Mouse (Mus musculus): ENCODE results near the gene Bckdha. TPM values are rescaled to one million over a fixed set of nuclear protein-coding genes. Genes with fewer than 3 reads are reported as not detected.

Gene Bckdha
- total and polyA plus RNA-seq, 3 experiments, result 27.0 to 33.1 TPM; not detected in 1

GRCm38 (mm10) chr7:25624851-25625250 lies 33.9 kb downstream of the Bckdha start:
- no peak overlapping the region for H3K27ac ChIP-seq (ENCODE audit: control insufficient read depth, low read depth, low read length)
- peaks cover 0 to 18% of the 10 kb centered on the region in 2 experiments; a peak in 3 of 4 replicates for H3K4me1 ChIP-seq (ENCODE audit: control insufficient read depth in 1 of 2, insufficient read depth in 2 of 2, low read length in 2 of 2)
- no peak for DNase-seq (ENCODE audit: low read depth, low spot score)
- no peaks in the 10 kb centered on the region for H3K27me3 ChIP-seq (ENCODE audit: control insufficient read depth in 1 of 2, insufficient read depth in 2 of 2, low read length in 2 of 2)
- H3K4me3 ChIP-seq (ENCODE audit: control insufficient read depth in 1 of 2, insufficient read depth in 1 of 2, low read depth in 2 of 2, low read length in 2 of 2), result no peak overlapping the region
- H3K9me3 ChIP-seq (replicated peaks; ENCODE audit: insufficient read depth, low read length), result no peaks in the 10 kb centered on the region
- H3K79me2 ChIP-seq (ENCODE audit: control insufficient read depth, insufficient read depth, low read length, poor library complexity), result no peaks in the 10 kb centered on the region; the same call in 1 of the 2 replicates
- TF ChIP-seq NRF1 (IDR thresholded peaks at IDR 0.05; ENCODE audit: insufficient read depth, low read depth, low read length, poor library complexity, severe bottlenecking) (no peak), CHD2 (IDR thresholded peaks at IDR 0.05; ENCODE audit: low read length) (no peak), POLR2AphosphoS2 (IDR thresholded peaks at IDR 0.05; ENCODE audit: low read length) (no peak), CTCF (IDR thresholded peaks at IDR 0.05 in 2 of 3, conservative IDR thresholded peaks at IDR 0.05 in 1 of 3; ENCODE audit: control insufficient read depth in 1 of 3, insufficient read depth in 1 of 3, low read depth in 2 of 3, low read length in 3 of 3, poor library complexity in 1 of 3, severe bottlenecking in 1 of 3) (no peak), TCF12 (IDR thresholded peaks at IDR 0.05; ENCODE audit: low read depth, low read length) (no peak), E2F4 (IDR thresholded peaks at IDR 0.05; ENCODE audit: borderline replicate concordance, low read depth, low read length) (no peak), ZC3H11A (IDR thresholded peaks at IDR 0.05; ENCODE audit: low read depth, low read length) (no peak), MEF2A (IDR thresholded peaks at IDR 0.05; ENCODE audit: extremely low read depth, insufficient replicate concordance, low read depth, low read length, poor library complexity, severe bottlenecking) (no peak), MAFK (IDR thresholded peaks at IDR 0.05; ENCODE audit: borderline replicate concordance, low read depth, low read length) (no peak), UBTF (IDR thresholded peaks at IDR 0.05; ENCODE audit: borderline replicate concordance, insufficient read depth, low read depth, low read length) (no peak), GABPA (IDR thresholded peaks at IDR 0.05; ENCODE audit: low read depth, low read length) (no peak)
- H3K9ac ChIP-seq (ENCODE audit: control insufficient read depth, low read depth, low read length, poor library complexity, severe bottlenecking), result no peak overlapping the region
- peaks cover 0 to 4% of the 10 kb centered on the region in 2 experiments; a peak in 2 of 4 replicates for H3K36me3 ChIP-seq (ENCODE audit: control insufficient read depth in 1 of 2, insufficient read depth in 2 of 2, low read length in 2 of 2)

- Histone ChIP-seq H3K4me1 (ENCODE audit: control insufficient read depth in 1 of 2, insufficient read depth in 2 of 2, low read length in 2 of 2) (peaks cover 2 to 22% of the 10 kb centered on the region in 2 experiments; a peak in 3 of 4 replicates), H3K9ac (ENCODE audit: control insufficient read depth, low read depth, low read length, poor library complexity, severe bottlenecking) (no peak overlapping the region), H3K36me3 (ENCODE audit: control insufficient read depth in 1 of 2, insufficient read depth in 2 of 2, low read length in 2 of 2) (peaks cover 0 to 6% of the 10 kb centered on the region in 2 experiments; a peak in 2 of 4 replicates), H3K4me3 (ENCODE audit: control insufficient read depth in 1 of 2, insufficient read depth in 1 of 2, low read depth in 2 of 2, low read length in 2 of 2) (no peak overlapping the region), H3K79me2 (ENCODE audit: control insufficient read depth, insufficient read depth, low read length, poor library complexity) (no peaks in the 10 kb centered on the region; the same call in 1 of the 2 replicates), H3K27ac (ENCODE audit: control insufficient read depth, low read depth, low read length) (no peak overlapping the region), H3K27me3 (ENCODE audit: control insufficient read depth in 1 of 2, insufficient read depth in 2 of 2, low read length in 2 of 2) (no peaks in the 10 kb centered on the region), H3K9me3 (replicated peaks; ENCODE audit: insufficient read depth, low read length) (no peaks in the 10 kb centered on the region)
- no peak for DNase-seq (ENCODE audit: low read depth, low spot score)
- TF ChIP-seq MYB (IDR thresholded peaks at IDR 0.05; ENCODE audit: low read depth, low read length) (no peak), ELF1 (IDR thresholded peaks at IDR 0.05; ENCODE audit: low read depth, low read length) (no peak), MEF2A (IDR thresholded peaks at IDR 0.05; ENCODE audit: extremely low read depth, insufficient replicate concordance, low read depth, low read length, poor library complexity, severe bottlenecking) (no peak), GABPA (IDR thresholded peaks at IDR 0.05; ENCODE audit: low read depth, low read length) (no peak), NRF1 (IDR thresholded peaks at IDR 0.05; ENCODE audit: insufficient read depth, low read depth, low read length, poor library complexity, severe bottlenecking) (no peak), ZNF384 (IDR thresholded peaks at IDR 0.05; ENCODE audit: low read depth, low read length) (no peak), POLR2AphosphoS5 (IDR thresholded peaks at IDR 0.05; ENCODE audit: borderline replicate concordance, low read depth, low read length) (no peak), BHLHE40 (IDR thresholded peaks at IDR 0.05; ENCODE audit: borderline replicate concordance, low read depth, low read length) (no peak), POLR2A (IDR thresholded peaks at IDR 0.05; ENCODE audit: control insufficient read depth in 1 of 2, insufficient read depth in 1 of 2, low read depth in 1 of 2, low read length in 2 of 2, poor library complexity in 1 of 2) (no peak), MXI1 (IDR thresholded peaks at IDR 0.05; ENCODE audit: low read depth, low read length) (no peak), GATA1 (IDR thresholded peaks at IDR 0.05; ENCODE audit: low read depth, low read length) (no peak), RAD21 (IDR thresholded peaks at IDR 0.05; ENCODE audit: low read depth, low read length) (no peak), POLR2AphosphoS2 (IDR thresholded peaks at IDR 0.05; ENCODE audit: low read length) (no peak)
Observed at GRCm38 (mm10) chr7:25623857-25624370, 34.9 kb downstream of the Bckdha start.

All from MEL (cell line).